Mouse (Mus musculus) colon, adult 2 months (tissue): ENCODE measurements around the gene Flnb. TPM values are rescaled to one million over a fixed set of nuclear protein-coding genes. Genes with fewer than 3 reads are reported as not detected.

Experiments
- polyA plus RNA-seq: library from polyadenylated mRNA; depleted of rRNA; stranded (reverse); fragments of >200 nt; gene quantifications from 2 replicates; pipeline ENCODE4 v1.2.3, GENCODE M21; 2012; rRNA removed

Gene Flnb
- polyA plus RNA-seq, result 74.7 and 76.8 TPM in 2 replicates

GRCm38 (mm10) chr14:7817770-7818462 lies at the start of gene Flnb:
Flnb (plus strand) TSS chr14:7817957.

GRCm38 (mm10) chr14:7791532-7792159 lies 26.1 kb upstream of the Flnb start, which contains the start of gene Gm26661:
Gm26661 (plus strand) TSS chr14:7791587.

GRCm38 (mm10) chr14:7957049-7957448 lies 139.3 kb downstream of the Flnb start, which contains the start of gene Gm45521:
Gm45521 (plus strand) TSS chr14:7957288.

GRCm38 (mm10) chr14:7994271-7994767 lies 176.6 kb downstream of the Flnb start, which contains the start of gene Dnase1l3:
Dnase1l3 (minus strand) TSS chr14:7994573.

Other genes starting within 250 kb of the Flnb start
- gene Gm3558, start 249.4 kb upstream of the Flnb start, polyA plus RNA-seq, result not detected in 2 replicates
- not detected in 2 replicates for gene Gm10338, start 222.4 kb upstream of the Flnb start, polyA plus RNA-seq
- not detected in 2 replicates for gene Gm10128, start 174.0 kb upstream of the Flnb start, polyA plus RNA-seq
- 0.90 TPM in 1 of 2 replicates, not detected in the other for gene Gm26661, start 26.4 kb upstream of the Flnb start, polyA plus RNA-seq
- gene Gm45521, start 139.3 kb downstream of the Flnb start, polyA plus RNA-seq, result not detected in 2 replicates
- 3.5 and 4.1 TPM in 2 replicates for gene Dnase1l3, start 176.6 kb downstream of the Flnb start, polyA plus RNA-seq
- 34.6 and 40.3 TPM in 2 replicates for gene Abhd6, start 184.9 kb downstream of the Flnb start, polyA plus RNA-seq